Mouse (Mus musculus) kidney, embryonic 14.5 days (tissue): ENCODE data around the gene Sct. TPM values are rescaled to one million over a fixed set of nuclear protein-coding genes. Genes with fewer than 3 reads are reported as not detected.

Experiments
- polyA plus RNA-seq: library from polyadenylated mRNA; unstranded; fragments of >200 nt; fragmentation: Nextera tagmentation; extraction: Ambion mirVana; gene quantifications from 2 replicates; pipeline ENCODE4 v1.2.1, GENCODE M21; 2014

The Sct gene
- polyA plus RNA-seq, 1 experiment from 2014 or later, result 40.2 TPM

Other genes with a start within 250 kb of the Sct start
- gene B4galnt4, start 218.0 kb downstream of the Sct start, polyA plus RNA-seq, result 13.7 and 14.4 TPM in 2 replicates
- gene Pkp3, start 200.9 kb downstream of the Sct start, polyA plus RNA-seq, result 4.0 and 4.3 TPM in 2 replicates
- 9.5 and 11.7 TPM in 2 replicates for gene Sigirr, start 178.6 kb downstream of the Sct start, polyA plus RNA-seq
- 3.0 and 4.4 TPM in 2 replicates for gene Ano9, start 161.3 kb downstream of the Sct start, polyA plus RNA-seq
- gene Ptdss2, start 156.8 kb downstream of the Sct start, polyA plus RNA-seq, result 58.4 and 63.1 TPM in 2 replicates
- 116 and 122 TPM in 2 replicates for gene Rnh1, start 106.3 kb downstream of the Sct start, polyA plus RNA-seq
- 97.2 and 97.8 TPM in 2 replicates for gene Hras, start 85.1 kb downstream of the Sct start, polyA plus RNA-seq
- 6.7 and 9.5 TPM in 2 replicates for gene Lrrc56, start 85.0 kb downstream of the Sct start, polyA plus RNA-seq
- gene Lmntd2, start 65.1 kb downstream of the Sct start, polyA plus RNA-seq, result 3.3 and 3.4 TPM in 2 replicates
- gene Rassf7, start 63.3 kb downstream of the Sct start, polyA plus RNA-seq, result 52.0 and 52.9 TPM in 2 replicates
- gene Phrf1, start 50.3 kb downstream of the Sct start, polyA plus RNA-seq, result 48.5 and 82.6 TPM in 2 replicates
- gene Irf7, start 12.7 kb downstream of the Sct start, polyA plus RNA-seq, result 2.4 and 2.7 TPM in 2 replicates
- gene Cdhr5, start 2.3 kb downstream of the Sct start, polyA plus RNA-seq, result 1.7 and 3.5 TPM in 2 replicates
- 1.4 and 1.6 TPM in 2 replicates for gene Drd4, start 12.9 kb upstream of the Sct start, polyA plus RNA-seq
- gene Deaf1, start 48.6 kb upstream of the Sct start, polyA plus RNA-seq, result 64.0 and 79.7 TPM in 2 replicates
- gene Tmem80, start 48.6 kb upstream of the Sct start, polyA plus RNA-seq, result 36.7 and 46.8 TPM in 2 replicates
- 9.6 and 18.0 TPM in 2 replicates for gene Eps8l2, start 59.7 kb upstream of the Sct start, polyA plus RNA-seq
- gene Taldo1, start 113.1 kb upstream of the Sct start, polyA plus RNA-seq, result 321 and 322 TPM in 2 replicates
- 50.7 and 54.5 TPM in 2 replicates for gene Gatd1, start 135.0 kb upstream of the Sct start, polyA plus RNA-seq
- gene Cend1, start 150.4 kb upstream of the Sct start, polyA plus RNA-seq, result 0.46 and 1.6 TPM in 2 replicates
- 22.0 and 34.1 TPM in 2 replicates for gene Slc25a22, start 158.8 kb upstream of the Sct start, polyA plus RNA-seq
- 9.1 and 14.1 TPM in 2 replicates for gene Pidd1, start 164.9 kb upstream of the Sct start, polyA plus RNA-seq
- gene Rplp2, start 168.2 kb upstream of the Sct start, polyA plus RNA-seq, result 1,491 and 1,701 TPM in 2 replicates
- gene Pnpla2, start 176.1 kb upstream of the Sct start, polyA plus RNA-seq, result 27.4 and 31.9 TPM in 2 replicates
- 13.1 and 13.4 TPM in 2 replicates for gene Cracr2b, start 182.0 kb upstream of the Sct start, polyA plus RNA-seq
- gene Cd151, start 188.3 kb upstream of the Sct start, polyA plus RNA-seq, result 93.2 and 108 TPM in 2 replicates
- 77.9 and 85.5 TPM in 2 replicates for gene Polr2l, start 196.0 kb upstream of the Sct start, polyA plus RNA-seq
- gene Tspan4, start 196.1 kb upstream of the Sct start, polyA plus RNA-seq, result 71.9 and 90.2 TPM in 2 replicates